Mouse (Mus musculus): ENCODE measurements at regions not wholly inside any gene's neighbourhood (a gene's known extent, or its start where the extent isn't known, plus 50 kb on each side); places are given as distances from the start of the nearest gene placed in this dataset.
"Not testable (repeated sequence)": the region's sequence is repeated elsewhere in the genome, so short reads cannot be mapped to it uniquely, and the experiment has no call there.

DNA sequence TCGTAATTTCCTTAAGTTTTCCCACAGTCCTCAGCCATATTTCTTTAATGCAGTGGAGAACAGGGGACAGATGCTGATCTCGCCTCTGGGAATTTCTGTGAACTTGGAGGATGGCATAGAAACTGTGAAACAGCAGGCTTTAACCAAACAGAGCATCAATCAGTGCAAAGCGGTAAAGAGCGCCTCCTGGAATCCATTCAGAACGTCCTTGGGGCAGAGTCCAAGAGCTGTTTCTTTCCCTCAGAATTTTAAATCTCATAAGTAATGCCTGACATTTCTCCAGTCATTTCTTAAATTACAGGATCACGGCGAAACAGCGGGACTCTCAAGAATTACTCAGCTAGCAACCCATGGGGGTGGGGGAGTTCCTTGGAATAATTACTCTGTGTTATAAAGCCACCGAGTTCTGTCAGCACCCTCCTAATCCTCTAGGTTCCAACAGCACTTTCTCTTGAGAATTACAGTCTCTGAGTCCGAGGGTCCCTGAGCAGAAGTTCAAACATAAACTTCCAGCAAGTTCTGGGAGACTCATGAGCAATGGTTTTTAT, 105.2 kb upstream of the Rhobtb1 start:
- DNase-seq = peak; percentile 23

DNA sequence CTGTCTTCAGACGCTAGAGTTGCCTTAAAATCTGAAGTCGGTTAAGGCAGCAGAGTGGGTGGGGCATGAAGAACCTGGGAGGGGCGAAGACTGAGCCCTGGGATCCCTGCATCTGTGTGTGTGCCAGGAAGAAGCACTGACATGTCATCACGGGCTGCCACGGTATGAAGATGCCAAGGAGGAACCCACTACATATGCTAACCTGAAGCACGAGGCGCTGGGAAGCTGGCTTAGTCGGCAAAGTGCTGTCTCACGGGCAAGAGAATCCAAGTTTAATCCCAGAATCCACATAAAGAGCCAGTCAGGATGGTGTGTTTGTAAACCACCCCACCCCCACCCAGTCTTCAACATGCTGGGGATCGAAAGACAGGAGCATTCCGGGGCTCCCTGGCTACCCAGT, 73.2 kb upstream of the Rhobtb1 start:
- no peak for DNase-seq

- DNase-seq = no peak
These were observed 65.0 kb upstream of the Rhobtb1 start for GRCm38 (mm10) chr10:69086184-69086583.

- no peak for DNase-seq
These were observed 59.4 kb upstream of the Rhobtb1 start for GRCm38 (mm10) chr10:69091872-69092271.

DNA sequence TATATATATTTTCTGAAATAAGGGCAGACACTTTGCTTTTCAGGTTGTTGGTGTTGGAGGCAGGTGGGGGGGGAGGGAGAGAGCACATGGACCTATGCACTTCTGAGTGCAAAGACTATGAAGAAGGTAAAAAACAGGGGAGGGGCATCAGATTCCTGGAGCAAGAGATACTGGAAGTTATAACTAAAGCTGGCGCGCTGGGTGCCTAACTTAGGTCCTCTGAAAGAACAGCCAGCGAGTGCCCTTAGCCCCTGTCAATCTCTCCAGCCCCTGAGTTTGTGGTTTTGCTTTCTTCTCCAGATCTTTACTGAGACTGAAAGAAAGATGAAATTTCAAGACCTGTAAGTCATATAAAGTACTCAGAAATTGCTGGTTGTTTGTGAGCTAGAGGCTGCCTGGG, 51.2 kb upstream of the Rhobtb1 start:
- no peak for DNase-seq

- DNase-seq = not testable (repeated sequence)
These were observed 50.5 kb upstream of the Rhobtb1 start for GRCm38 (mm10) chr10:69100742-69101141.
